Mouse (Mus musculus): ENCODE data around the gene Cnn3. TPM values are rescaled to one million over a fixed set of nuclear protein-coding genes. Genes with fewer than 3 reads are reported as not detected.

Gene Cnn3
- polyA plus RNA-seq, 1 experiment from 2014 or later: 525 TPM

- Histone ChIP-seq H3K9ac (ENCODE audit: low read length) (no peak overlapping the region), H3K36me3 (ENCODE audit: control insufficient read depth, insufficient read depth, low read length) (peaks cover 23% of the 10 kb centered on the region), H3K4me3 (replicated peaks; ENCODE audit: low read length) (no peak overlapping the region), H3K27ac (ENCODE audit: low read length) (peak overlapping the region; percentile 39), H3K27me3 (ENCODE audit: control insufficient read depth, insufficient read depth, low read length) (no peaks in the 10 kb centered on the region), H3K9me3 (replicated peaks; ENCODE audit: control insufficient read depth, low read length) (no peaks in the 10 kb centered on the region), H3K4me1 (ENCODE audit: control insufficient read depth, insufficient read depth, low read length) (peaks cover 9% of the 10 kb centered on the region; the same call in 1 of the 2 replicates), H3K4me2 (ENCODE audit: low read depth, low read length) (no peak overlapping the region)
- ATAC-seq (ENCODE audit: insufficient read depth, low FRiP score): no peak
- WGBS: 49% methylated on average over 14 of the region's 14 CpGs
Measured at GRCm38 (mm10) chr3:121458545-121459492, 32.5 kb downstream of the Cnn3 start.

- Histone ChIP-seq H3K4me3 (replicated peaks; ENCODE audit: low read length) (no peak overlapping the region), H3K36me3 (ENCODE audit: control insufficient read depth, insufficient read depth, low read length) (peaks cover 10% of the 10 kb centered on the region), H3K27ac (ENCODE audit: low read length) (0 out of 2 replicates have a peak overlapping the region, but pooled peaks have one; percentile 21), H3K9ac (ENCODE audit: low read length) (no peak overlapping the region), H3K4me1 (ENCODE audit: control insufficient read depth, insufficient read depth, low read length) (peaks cover 9% of the 10 kb centered on the region; the same call in 1 of the 2 replicates), H3K27me3 (ENCODE audit: control insufficient read depth, insufficient read depth, low read length) (no peaks in the 10 kb centered on the region), H3K4me2 (ENCODE audit: low read depth, low read length) (no peak overlapping the region), H3K9me3 (replicated peaks; ENCODE audit: control insufficient read depth, low read length) (no peaks in the 10 kb centered on the region)
- WGBS: 69% methylated on average over 16 of the region's 16 CpGs
- ATAC-seq (ENCODE audit: insufficient read depth, low FRiP score): no peak; the same call in 1 of the 2 replicates
Measured at GRCm38 (mm10) chr3:121460473-121461193, 34.3 kb downstream of the Cnn3 start.

GRCm38 (mm10) chr3:121461477-121461876 is 35.2 kb downstream of the Cnn3 start:
- no peaks in the 10 kb centered on the region for H3K27me3 ChIP-seq (ENCODE audit: control insufficient read depth, insufficient read depth, low read length)
- ATAC-seq (ENCODE audit: insufficient read depth, low FRiP score): no peak
- 93% methylated on average over 13 of the region's 13 CpGs for WGBS

GRCm38 (mm10) chr3:121462782-121463181 is 36.5 kb downstream of the Cnn3 start:
- Histone ChIP-seq H3K9me3 (replicated peaks; ENCODE audit: control insufficient read depth, low read length) (no peaks in the 10 kb centered on the region), H3K27me3 (ENCODE audit: control insufficient read depth, insufficient read depth, low read length) (no peaks in the 10 kb centered on the region), H3K4me1 (ENCODE audit: control insufficient read depth, insufficient read depth, low read length) (peaks cover 9% of the 10 kb centered on the region; the same call in 1 of the 2 replicates), H3K27ac (ENCODE audit: low read length) (peak overlapping the region; percentile 30; the same call in 1 of the 2 replicates), H3K9ac (ENCODE audit: low read length) (no peak overlapping the region), H3K4me3 (replicated peaks; ENCODE audit: low read length) (no peak overlapping the region), H3K4me2 (ENCODE audit: low read depth, low read length) (no peak overlapping the region), H3K36me3 (ENCODE audit: control insufficient read depth, insufficient read depth, low read length) (no peaks in the 10 kb centered on the region; the same call in 1 of the 2 replicates)
- whole genome bisulfite sequencing: 79% methylated on average over 3 of the region's 3 CpGs
- ATAC-seq (ENCODE audit: insufficient read depth, low FRiP score): no peak

More at GRCm38 (mm10) chr3:121461477-121461876, 35.2 kb downstream of the Cnn3 start:
- peaks cover 4% of the 10 kb centered on the region; the same call in 1 of the 2 replicates for H3K36me3 ChIP-seq (ENCODE audit: control insufficient read depth, insufficient read depth, low read length)
- no peaks in the 10 kb centered on the region for H3K9me3 ChIP-seq (replicated peaks; ENCODE audit: control insufficient read depth, low read length)
- H3K4me2 ChIP-seq (ENCODE audit: low read depth, low read length): no peak overlapping the region
- H3K4me1 ChIP-seq (ENCODE audit: control insufficient read depth, insufficient read depth, low read length): peaks cover 9% of the 10 kb centered on the region; the same call in 1 of the 2 replicates
- H3K27ac ChIP-seq (ENCODE audit: low read length): no peak overlapping the region
- H3K9ac ChIP-seq (ENCODE audit: low read length): no peak overlapping the region
- H3K4me3 ChIP-seq (replicated peaks; ENCODE audit: low read length): no peak overlapping the region

GRCm38 (mm10) chr3:121464733-121465305 is 38.5 kb downstream of the Cnn3 start:
- ATAC-seq (ENCODE audit: insufficient read depth, low FRiP score): no peak
- Histone ChIP-seq H3K9me3 (replicated peaks; ENCODE audit: control insufficient read depth, low read length) (no peaks in the 10 kb centered on the region), H3K9ac (ENCODE audit: low read length) (no peak overlapping the region), H3K27me3 (ENCODE audit: control insufficient read depth, insufficient read depth, low read length) (no peaks in the 10 kb centered on the region), H3K36me3 (ENCODE audit: control insufficient read depth, insufficient read depth, low read length) (no peaks in the 10 kb centered on the region), H3K4me3 (replicated peaks; ENCODE audit: low read length) (no peak overlapping the region), H3K27ac (ENCODE audit: low read length) (peak overlapping the region; percentile 57), H3K4me1 (ENCODE audit: control insufficient read depth, insufficient read depth, low read length) (peaks cover 15% of the 10 kb centered on the region), H3K4me2 (ENCODE audit: low read depth, low read length) (no peak overlapping the region)
- 65% methylated on average over 7 of the region's 7 CpGs for WGBS

GRCm38 (mm10) chr3:121465795-121466194 is 39.5 kb downstream of the Cnn3 start:
- Histone ChIP-seq H3K4me3 (replicated peaks; ENCODE audit: low read length) (no peak overlapping the region), H3K4me2 (ENCODE audit: low read depth, low read length) (no peak overlapping the region), H3K4me1 (ENCODE audit: control insufficient read depth, insufficient read depth, low read length) (peaks cover 13% of the 10 kb centered on the region), H3K27me3 (ENCODE audit: control insufficient read depth, insufficient read depth, low read length) (no peaks in the 10 kb centered on the region), H3K36me3 (ENCODE audit: control insufficient read depth, insufficient read depth, low read length) (no peaks in the 10 kb centered on the region), H3K9ac (ENCODE audit: low read length) (no peak overlapping the region), H3K27ac (ENCODE audit: low read length) (no peak overlapping the region), H3K9me3 (replicated peaks; ENCODE audit: control insufficient read depth, low read length) (no peaks in the 10 kb centered on the region)
- ATAC-seq (ENCODE audit: insufficient read depth, low FRiP score): no peak
- WGBS: 76% methylated on average over 10 of the region's 10 CpGs

GRCm38 (mm10) chr3:121467094-121467552 is 40.8 kb downstream of the Cnn3 start:
- H3K4me3 ChIP-seq (replicated peaks; ENCODE audit: low read length): no peak overlapping the region
- 75% methylated on average over 10 of the region's 10 CpGs for WGBS
- H3K4me1 ChIP-seq (ENCODE audit: control insufficient read depth, insufficient read depth, low read length): peaks cover 13% of the 10 kb centered on the region
- H3K36me3 ChIP-seq (ENCODE audit: control insufficient read depth, insufficient read depth, low read length): no peaks in the 10 kb centered on the region
- ATAC-seq (ENCODE audit: insufficient read depth, low FRiP score): no peak
- H3K9ac ChIP-seq (ENCODE audit: low read length): no peak overlapping the region
- H3K27me3 ChIP-seq (ENCODE audit: control insufficient read depth, insufficient read depth, low read length): no peaks in the 10 kb centered on the region
- no peak overlapping the region for H3K27ac ChIP-seq (ENCODE audit: low read length)
- no peak overlapping the region for H3K4me2 ChIP-seq (ENCODE audit: low read depth, low read length)
- H3K9me3 ChIP-seq (replicated peaks; ENCODE audit: control insufficient read depth, low read length): no peaks in the 10 kb centered on the region

GRCm38 (mm10) chr3:121468136-121468535 is 41.8 kb downstream of the Cnn3 start:
- H3K9ac ChIP-seq (ENCODE audit: low read length): no peak overlapping the region
- no peaks in the 10 kb centered on the region for H3K27me3 ChIP-seq (ENCODE audit: control insufficient read depth, insufficient read depth, low read length)
- peak overlapping the region; percentile 93; the same call in 1 of the 2 replicates for H3K27ac ChIP-seq (ENCODE audit: low read length)
- no peak for ATAC-seq (ENCODE audit: insufficient read depth, low FRiP score)
- no peak overlapping the region for H3K4me3 ChIP-seq (replicated peaks; ENCODE audit: low read length)
- 21% methylated on average over 1 of the region's 2 CpGs for WGBS
- no peaks in the 10 kb centered on the region for H3K36me3 ChIP-seq (ENCODE audit: control insufficient read depth, insufficient read depth, low read length)
- H3K4me2 ChIP-seq (ENCODE audit: low read depth, low read length): no peak overlapping the region
- H3K9me3 ChIP-seq (replicated peaks; ENCODE audit: control insufficient read depth, low read length): no peaks in the 10 kb centered on the region
- H3K4me1 ChIP-seq (ENCODE audit: control insufficient read depth, insufficient read depth, low read length): peaks cover 13% of the 10 kb centered on the region
